Mouse (Mus musculus) megakaryocyte-erythroid progenitor cell, adult 5-6 weeks (primary cell): Measurements from ENCODE around the gene Gm17374. TPM values are rescaled to one million over a fixed set of nuclear protein-coding genes. Genes with fewer than 3 reads are reported as not detected.
"Not testable (repeated sequence)": the region's sequence is repeated elsewhere in the genome, so short reads cannot be mapped to it uniquely, and the experiment has no call there.

Experiments
- ATAC-seq: replicated peaks from 2 replicates; pipeline ENCODE4 v1.8.0; 2016; ENCODE audit warnings: mild to moderate bottlenecking, inconsistent platforms; ENCODE audit not compliant: severe bottlenecking, poor library complexity, low FRiP score, low TSS enrichment
- total RNA-seq, 2 experiments: library from RNA; stranded (forward) in 1 of 2; stranded (reverse) in 1 of 2; fragments of 200-1000, 215-1000 nt in 1 of 2; fragments of >200 nt in 1 of 2; fragmentation: Nextera tagmentation in 1 of 2; gene quantifications; 2 replicates each; pipeline ENCODE4 v1.2.3; 2014 to 2017

The Gm17374 gene
- total RNA-seq (2014; fragmentation: Nextera tagmentation) (not detected in 2 replicates), total RNA-seq (2017) (not detected in 2 replicates)

DNA sequence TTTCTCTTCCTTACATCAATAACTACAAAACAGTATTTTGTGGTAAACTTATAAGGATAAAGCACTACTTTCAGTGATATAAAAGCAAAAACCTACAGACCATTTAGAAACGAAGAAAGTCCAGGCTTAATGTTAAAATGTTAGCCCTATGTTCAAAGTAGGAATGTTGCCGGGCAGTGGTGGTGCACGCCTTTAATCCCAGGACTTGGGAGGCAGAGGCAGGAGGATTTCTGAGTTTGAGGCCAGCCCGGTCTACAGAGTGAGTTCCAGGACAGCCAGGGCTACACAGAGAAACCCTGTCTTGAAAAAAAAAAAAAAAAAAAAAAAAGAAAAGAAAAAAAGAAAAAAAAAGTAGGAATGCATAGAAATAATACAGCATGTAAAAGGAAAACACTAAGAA, at the start of gene Gm17374:
Gene Gm17374, plus strand, starts transcription at position 301 of the 400 bp plus-strand sequence.
- not testable (repeated sequence) for ATAC-seq

DNA sequence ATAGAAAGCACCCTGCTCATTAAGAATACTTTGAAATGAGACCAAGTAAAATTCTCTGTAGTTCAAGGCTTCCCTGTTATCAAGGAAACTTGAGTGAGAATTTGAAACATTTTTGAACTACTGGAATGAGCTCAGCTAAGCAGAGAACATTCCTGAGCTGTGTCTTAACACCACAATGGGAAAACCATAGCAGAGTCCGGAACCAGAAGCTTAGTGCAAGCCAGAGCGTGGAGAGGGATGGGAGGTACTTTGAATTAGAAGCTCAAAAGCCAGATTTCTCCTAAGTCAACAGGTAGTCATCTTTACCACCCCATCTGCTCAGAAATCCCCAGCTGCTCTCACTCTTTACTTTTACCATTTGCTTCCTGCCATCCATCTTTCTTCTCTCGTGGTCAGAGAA, 46.9 kb upstream of the Gm17374 start:
- ATAC-seq: no peak

DNA sequence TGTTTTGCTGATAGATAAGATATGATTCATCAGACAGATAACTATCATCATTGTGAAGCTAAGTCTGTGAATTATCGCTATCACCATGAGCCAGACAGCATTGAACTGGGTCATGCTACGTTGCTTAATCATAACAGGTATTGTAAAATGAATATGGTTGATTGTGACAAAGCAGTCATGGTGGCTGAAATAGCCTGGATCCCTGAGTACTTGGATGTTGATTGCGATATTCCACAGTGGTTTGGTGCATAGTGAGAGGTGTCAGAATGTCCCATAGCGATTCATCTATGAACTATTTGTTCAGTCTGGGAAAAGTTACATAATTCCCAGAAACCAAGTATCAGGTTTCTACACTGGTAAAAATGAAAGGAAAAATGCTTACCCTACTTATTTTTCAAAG, 44.2 kb upstream of the Gm17374 start:
- no peak for ATAC-seq

DNA sequence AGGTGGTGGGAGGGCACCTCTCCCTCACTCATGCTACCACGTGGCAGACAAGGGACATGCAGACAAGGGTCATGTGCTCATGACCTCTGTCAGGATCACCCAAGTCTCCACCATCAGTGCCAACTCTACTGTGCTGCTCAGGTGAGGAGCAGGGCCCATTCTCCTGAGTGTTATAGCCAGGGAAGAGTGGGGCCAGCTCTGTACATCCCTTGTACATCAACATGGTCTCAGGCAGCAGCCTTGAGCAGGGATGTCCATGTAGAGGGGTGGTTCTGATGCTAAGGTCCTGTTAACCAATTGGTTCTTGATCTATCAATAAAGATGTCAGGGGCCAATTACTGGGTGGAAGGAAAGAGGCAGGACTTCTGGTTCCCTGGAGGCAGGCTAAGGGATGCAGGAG, 42.9 kb upstream of the Gm17374 start:
- no peak for ATAC-seq

DNA sequence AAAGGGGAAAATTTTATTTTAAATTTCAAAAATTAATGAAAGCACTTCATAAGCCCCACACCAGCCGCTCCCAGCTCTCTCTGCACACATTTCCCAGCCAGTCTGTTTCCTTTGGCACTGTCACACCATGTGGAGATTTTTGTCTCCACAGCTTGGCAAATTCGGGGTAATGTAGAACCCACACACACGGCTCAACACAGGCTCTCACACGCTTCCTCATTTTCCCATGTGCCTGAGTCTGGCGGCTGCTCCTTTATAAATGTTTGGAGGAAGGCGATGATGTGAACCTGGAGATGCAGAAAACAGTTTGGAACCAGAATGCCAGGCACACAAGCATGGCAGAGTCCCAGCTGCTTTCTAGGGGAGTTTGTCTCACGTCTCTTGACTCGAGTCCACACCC, 38.0 kb upstream of the Gm17374 start:
- no peak for ATAC-seq

DNA sequence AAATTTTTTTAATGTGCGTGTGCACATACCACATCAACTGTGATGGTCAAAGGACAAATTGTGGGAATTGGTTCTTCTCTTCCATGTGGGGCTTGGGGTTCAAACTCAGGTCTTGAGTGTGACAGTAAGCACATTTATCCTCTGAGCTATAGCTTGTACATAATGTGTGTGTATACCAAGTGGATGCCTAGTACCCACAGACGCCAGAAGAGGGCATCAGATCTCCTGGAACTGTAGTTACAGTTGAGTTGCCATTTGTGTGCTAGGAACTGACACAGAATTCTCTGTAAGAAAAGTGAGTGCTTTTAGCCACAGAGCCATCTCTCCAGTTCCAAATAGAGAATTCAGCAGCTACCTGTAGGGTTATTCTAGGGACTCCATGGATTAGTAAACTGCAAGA, 26.3 kb upstream of the Gm17374 start:
- ATAC-seq: peak; percentile 57; the same call in 1 of the 2 replicates

DNA sequence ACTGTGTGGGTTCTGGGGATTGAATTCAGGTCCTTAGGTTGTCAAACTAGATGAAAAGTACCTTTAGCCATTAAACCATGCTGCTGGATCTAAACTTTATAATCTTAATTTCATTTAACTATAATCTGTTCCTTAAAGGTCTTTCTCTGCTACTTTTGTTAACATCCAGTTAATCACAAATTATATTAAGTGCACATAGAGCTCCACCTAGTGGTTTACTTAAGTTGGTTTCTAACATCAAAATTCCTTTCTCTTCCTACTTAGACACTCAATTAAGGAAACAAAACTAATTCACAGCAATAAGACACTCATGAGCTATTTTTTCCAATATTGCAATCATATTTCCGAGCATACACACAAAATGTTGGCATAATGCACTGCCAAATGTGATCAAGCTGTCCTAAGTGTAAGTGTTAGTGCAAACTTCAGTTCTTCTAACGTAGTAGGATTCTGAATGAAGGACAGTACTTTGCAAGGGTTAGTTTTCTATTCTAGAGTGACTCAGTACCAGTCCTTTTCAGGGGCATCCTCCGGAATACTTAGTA, 7.4 kb downstream of the Gm17374 start:
- ATAC-seq: no peak

DNA sequence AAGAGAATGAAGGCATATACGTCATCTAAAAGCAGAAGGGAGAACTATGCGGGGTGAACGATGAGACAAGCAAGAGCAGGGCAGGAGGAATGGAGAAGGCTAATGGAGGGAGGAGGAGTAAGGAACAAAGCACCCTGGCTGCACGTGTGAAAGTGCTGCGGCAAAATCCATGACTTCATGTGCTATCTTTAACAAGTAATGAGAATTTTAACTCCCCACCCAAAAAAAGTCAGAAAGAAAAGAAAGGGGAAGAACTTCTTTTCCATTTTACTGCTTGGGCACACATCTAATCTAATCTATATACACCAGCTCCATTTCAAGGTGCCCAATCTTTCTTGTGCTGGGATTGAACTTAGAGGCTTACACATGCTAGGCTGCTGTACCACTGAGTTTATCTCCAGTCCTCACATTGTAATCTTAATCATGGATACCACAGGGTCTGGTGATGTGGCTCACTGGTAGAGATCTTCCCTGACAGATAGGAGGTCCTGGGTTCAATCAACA, 11.6 kb downstream of the Gm17374 start:
- ATAC-seq: peak; percentile 98

DNA sequence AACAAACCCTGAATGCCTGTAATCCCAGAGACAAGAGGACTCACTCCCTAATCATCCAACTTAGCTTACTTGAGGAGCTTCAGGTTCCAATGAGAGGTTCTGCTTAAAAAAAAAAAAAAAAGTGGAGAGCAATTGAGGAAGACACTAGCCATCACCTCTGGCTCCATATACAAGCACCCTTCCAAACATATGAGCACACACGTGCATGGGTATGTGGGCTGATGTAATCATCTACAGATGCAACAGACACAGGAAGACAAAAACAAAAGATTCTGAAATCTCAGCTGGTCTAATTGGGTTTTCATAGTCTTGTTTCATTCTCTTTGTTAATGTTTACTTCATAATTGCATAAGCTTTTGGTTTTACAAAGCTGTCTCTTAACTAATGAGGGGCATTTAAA, 17.2 kb downstream of the Gm17374 start:
- ATAC-seq: no peak

DNA sequence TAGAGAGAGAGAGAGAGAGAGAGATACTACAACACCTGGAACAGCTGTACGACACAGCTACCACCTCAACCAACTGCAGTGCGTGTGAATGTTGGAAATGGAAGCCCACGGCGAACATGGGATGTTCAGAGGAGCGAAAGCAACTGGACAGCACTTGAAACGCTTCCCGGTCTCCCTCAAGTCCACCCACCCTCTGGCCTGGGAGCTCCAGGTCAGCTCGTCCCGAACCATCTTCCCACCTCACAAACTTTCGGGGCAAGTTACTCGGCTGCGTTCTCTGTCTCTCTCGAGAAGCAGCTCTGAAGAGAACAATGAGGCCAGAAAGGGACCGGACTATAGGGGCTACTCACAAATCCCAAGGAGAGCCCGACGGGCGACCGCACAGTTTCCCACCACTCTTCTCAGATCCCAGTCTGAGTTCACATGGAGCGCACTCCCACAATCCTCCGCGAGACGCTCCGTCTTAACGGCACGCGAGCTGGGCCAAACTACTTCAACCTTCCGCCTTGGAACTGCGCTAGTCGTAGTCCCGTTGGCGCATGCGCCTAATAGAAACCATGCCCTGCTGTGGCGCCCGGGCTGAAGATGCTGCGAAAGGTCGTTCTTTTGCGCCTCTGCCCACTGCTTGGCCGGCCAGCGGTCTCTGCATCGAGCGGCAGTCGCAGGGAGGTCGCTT, 18.4 kb downstream of the Gm17374 start, which contains the start of the genes Esf1 and Ndufaf5:
Gene Esf1, minus strand, starts transcription at position 438 of the 676 bp plus-strand sequence.
Gene Ndufaf5, plus strand, starts transcription at position 523 of the 676 bp plus-strand sequence.
- peak; percentile 96 for ATAC-seq

DNA sequence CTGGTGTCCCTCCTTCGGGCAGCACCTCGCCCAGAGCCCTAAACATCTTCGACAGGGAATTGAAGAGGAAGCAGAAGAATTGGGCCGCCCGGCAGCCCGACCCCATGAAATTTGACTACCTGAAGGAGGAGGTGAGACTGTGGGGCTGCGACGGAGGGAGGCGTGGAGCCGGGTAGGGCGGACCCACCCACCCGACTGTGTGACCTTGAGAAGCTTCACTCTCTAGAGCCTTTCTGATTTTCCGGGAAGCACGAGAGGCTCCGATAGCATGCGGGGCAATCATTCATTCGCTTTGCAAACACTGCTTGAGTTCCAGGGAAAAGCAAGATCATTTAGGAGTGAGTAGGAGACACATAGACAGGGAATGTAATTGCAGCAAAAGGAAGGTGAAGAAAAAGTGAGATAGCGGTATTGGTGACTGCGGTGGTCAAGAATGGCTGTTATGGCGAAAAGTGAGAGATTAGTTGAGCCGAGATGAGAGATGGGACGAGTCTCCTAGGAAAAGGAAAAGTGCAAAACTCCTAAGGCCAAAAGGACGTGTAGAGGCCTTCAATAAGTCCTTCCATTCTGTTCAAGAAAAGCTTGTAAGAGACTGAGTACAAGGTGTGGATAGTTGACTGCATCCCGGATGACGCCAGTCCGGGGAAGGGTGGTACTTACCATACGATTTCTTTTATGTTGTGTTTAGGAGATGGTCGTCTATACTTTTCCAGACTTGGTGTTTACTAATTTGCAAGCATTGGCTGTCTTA, 19.1 kb downstream of the Gm17374 start:
- ATAC-seq: peak; percentile 71

DNA sequence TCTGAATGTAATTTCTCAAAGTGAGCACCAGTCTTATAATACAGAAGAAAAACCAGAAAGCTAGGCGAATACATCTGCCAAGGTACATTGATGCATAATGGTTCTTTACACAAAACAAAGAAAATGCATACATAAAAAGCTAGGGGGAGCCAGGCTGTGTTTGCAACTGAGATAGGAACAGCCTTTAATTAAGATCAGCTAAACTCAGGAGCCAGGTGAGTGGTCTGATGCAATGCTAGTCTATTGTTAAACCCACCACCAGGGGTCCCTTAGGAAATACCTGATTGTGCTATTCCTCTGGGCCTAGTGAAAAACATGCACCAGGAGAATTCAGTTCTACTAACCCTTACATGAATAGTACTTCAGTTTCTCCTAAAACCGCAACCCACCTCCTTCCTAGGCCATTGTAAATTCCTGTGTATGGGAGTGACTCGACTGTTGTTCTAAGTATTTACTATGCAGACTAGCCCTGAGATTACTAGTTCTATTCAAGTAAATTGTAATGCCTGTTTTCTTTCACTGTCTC, 33.9 kb downstream of the Gm17374 start:
- not testable (repeated sequence) for ATAC-seq

DNA sequence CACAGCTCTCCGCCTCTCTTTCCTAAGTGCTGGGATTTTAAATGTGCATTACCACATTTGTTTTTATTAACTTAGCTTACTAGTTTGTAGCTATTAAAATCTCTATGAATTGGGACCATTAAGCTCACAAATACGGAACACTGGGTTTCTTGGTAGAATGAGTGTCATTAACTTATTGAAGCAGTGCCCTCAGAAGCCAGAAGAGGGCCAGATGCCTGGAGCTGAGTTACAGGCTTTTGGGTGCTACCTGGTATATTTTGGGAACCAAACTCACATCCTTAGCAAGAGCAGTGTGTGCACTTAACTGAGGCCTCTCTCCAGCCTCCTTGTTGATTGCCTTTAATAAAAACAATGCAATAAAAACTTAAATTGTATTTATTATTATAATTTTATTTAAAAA, 48.9 kb downstream of the Gm17374 start:
- ATAC-seq: no peak

DNA sequence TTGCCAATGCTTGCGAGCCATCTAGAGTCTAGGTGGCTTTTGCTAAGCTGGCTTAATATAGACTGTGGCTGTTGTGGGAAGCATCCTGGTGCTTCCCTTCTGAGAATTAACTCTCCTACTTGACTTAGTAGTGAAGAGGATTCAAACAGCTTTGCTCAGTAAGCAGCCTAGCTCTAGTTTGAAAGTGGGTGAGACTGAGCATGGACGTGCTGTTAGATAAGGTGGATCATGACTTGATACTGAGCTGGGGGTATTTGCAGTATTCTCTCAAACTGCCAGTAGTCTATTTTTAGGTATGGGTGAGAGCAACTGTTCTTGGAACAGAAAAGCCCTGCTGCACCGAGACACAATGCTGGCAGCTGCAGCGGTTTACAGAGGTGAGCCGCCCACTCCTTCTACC, 50.7 kb downstream of the Gm17374 start:
- ATAC-seq: peak; percentile 83

Other genes starting within 250 kb of the Gm17374 start
- 15.2 and 29.6 TPM in 2 replicates for gene Tasp1, start 85.2 kb upstream of the Gm17374 start, total RNA-seq (2014; fragmentation: Nextera tagmentation)
- gene Tasp1, start 85.2 kb upstream of the Gm17374 start, total RNA-seq (2017): 17.9 and 21.4 TPM in 2 replicates
- gene Esf1, start 18.5 kb downstream of the Gm17374 start, total RNA-seq (2014; fragmentation: Nextera tagmentation): 47.0 and 53.4 TPM in 2 replicates
- 103 and 156 TPM in 2 replicates for gene Esf1, start 18.5 kb downstream of the Gm17374 start, total RNA-seq (2017)
- gene Ndufaf5, start 18.6 kb downstream of the Gm17374 start, total RNA-seq (2014; fragmentation: Nextera tagmentation): 9.7 and 23.7 TPM in 2 replicates
- 22.4 and 30.5 TPM in 2 replicates for gene Ndufaf5, start 18.6 kb downstream of the Gm17374 start, total RNA-seq (2017)
- gene Sel1l2, start 237.7 kb downstream of the Gm17374 start, total RNA-seq (2014; fragmentation: Nextera tagmentation): not detected in 2 replicates
- gene Sel1l2, start 237.7 kb downstream of the Gm17374 start, total RNA-seq (2017): not detected in 2 replicates
- 7.4 and 17.2 TPM in 2 replicates for gene Macrod2, start 243.3 kb downstream of the Gm17374 start, total RNA-seq (2014; fragmentation: Nextera tagmentation)
- gene Macrod2, start 243.3 kb downstream of the Gm17374 start, total RNA-seq (2017): 10.8 and 10.9 TPM in 2 replicates